Mouse (Mus musculus) kidney, postnatal 0 days (tissue): ENCODE data around the gene Ifit1bl1. TPM values are rescaled to one million over a fixed set of nuclear protein-coding genes. Genes with fewer than 3 reads are reported as not detected.
A peak's percentile ranks its signal among the peaks of the same experiment; 100 is the strongest.

Experiments used
- ATAC-seq: fragments of 200-750 bp; cut with Nextera tagmentation; replicated peaks from 2 replicates; pipeline ENCODE4 v1.8.0; 2017; ENCODE audit warnings: low read depth, moderate number of reproducible peaks, moderate TSS enrichment, moderate library complexity; ENCODE audit not compliant: low FRiP score
- DNase-seq: peaks from one replicate; pipeline ENCODE4 v3.0.0-alpha.2; 2016; ENCODE audit warnings: low spot score
- H3K27ac ChIP-seq: fragments of 300-500 bp; sonication (generic); 2 replicates; pipeline ENCODE4 v1.5.1; 2014; ENCODE audit warnings: mild to moderate bottlenecking
- H3K27me3 ChIP-seq: fragments of 300-500 bp; sonication (generic); 2 replicates; pipeline ENCODE4 v1.6.1; 2014; ENCODE audit warnings: low read length, mixed read lengths; ENCODE audit not compliant: insufficient read depth
- H3K36me3 ChIP-seq: fragments of 300-500 bp; sonication (generic); 2 replicates; pipeline ENCODE4 v1.6.1; 2014; ENCODE audit warnings: low read length, mixed read lengths; ENCODE audit not compliant: insufficient read depth
- H3K4me1 ChIP-seq: fragments of 300-500 bp; sonication (generic); replicated peaks from 2 replicates; pipeline ENCODE4 v1.6.1; 2014; ENCODE audit warnings: antibody characterized with exemption, low read length, mixed read lengths; ENCODE audit not compliant: insufficient read depth
- H3K4me2 ChIP-seq: fragments of 300-500 bp; sonication (generic); 2 replicates; pipeline ENCODE4 v1.6.1; 2014; ENCODE audit warnings: mild to moderate bottlenecking, low read length, moderate library complexity, mixed read lengths
- H3K4me3 ChIP-seq: fragments of 300-500 bp; sonication (generic); replicated peaks from 2 replicates; pipeline ENCODE4 v1.5.1; 2014; ENCODE audit warnings: low read depth, low read length
- H3K9ac ChIP-seq: fragments of 300-500 bp; sonication (generic); 2 replicates; pipeline ENCODE4 v1.6.1; 2014; ENCODE audit warnings: low read depth, low read length
- H3K9me3 ChIP-seq: fragments of 300-500 bp; sonication (generic); replicated peaks from 2 replicates; pipeline ENCODE4 v1.6.1; 2016; ENCODE audit warnings: low read length, inconsistent platforms, mixed read lengths
- CTCF ChIP-seq: IDR thresholded peaks from 2 replicates; pipeline ENCODE4 v1.5.1; 2016; ENCODE audit warnings: antibody characterized with exemption, low read depth, mild to moderate bottlenecking, moderate library complexity
- WGBS: fragments of 180-500 bp; shearing (Covaris S2); extraction: QIAGEN DNeasy Blood & Tissue Kit; methylation state at CpG from one replicate; pipeline ENCODE4 v1.1.7; 2014; 5-methylcytosine and 5-hydroxymethylcytosine counted together
- polyA plus RNA-seq: library from polyadenylated mRNA; unstranded; fragments of >200 nt; fragmentation: Nextera tagmentation; extraction: Ambion mirVana; gene quantifications from 2 replicates; pipeline ENCODE4 v1.2.1, GENCODE M21; 2015

The Ifit1bl1 gene
- polyA plus RNA-seq, 1 experiment from 2014 or later = 1.7 TPM

GRCm38 (mm10) chr19:34573650-34574049 lies 28.1 kb downstream of the Ifit1bl1 start:
- DNase-seq (no peak), ATAC-seq (no peak)
- 93% methylated on average over 5 of the region's 5 CpGs for WGBS
- no peak for TF ChIP-seq CTCF
- no peaks in the 10 kb centered on the region for H3K36me3 ChIP-seq
- no peak overlapping the region for H3K27ac ChIP-seq
- H3K9me3 ChIP-seq = no peaks in the 10 kb centered on the region
- no peak overlapping the region for H3K9ac ChIP-seq
- no peaks in the 10 kb centered on the region for H3K27me3 ChIP-seq
- H3K4me3 ChIP-seq = no peak overlapping the region
- no peaks in the 10 kb centered on the region for H3K4me1 ChIP-seq
- H3K4me2 ChIP-seq = no peak overlapping the region

DNA sequence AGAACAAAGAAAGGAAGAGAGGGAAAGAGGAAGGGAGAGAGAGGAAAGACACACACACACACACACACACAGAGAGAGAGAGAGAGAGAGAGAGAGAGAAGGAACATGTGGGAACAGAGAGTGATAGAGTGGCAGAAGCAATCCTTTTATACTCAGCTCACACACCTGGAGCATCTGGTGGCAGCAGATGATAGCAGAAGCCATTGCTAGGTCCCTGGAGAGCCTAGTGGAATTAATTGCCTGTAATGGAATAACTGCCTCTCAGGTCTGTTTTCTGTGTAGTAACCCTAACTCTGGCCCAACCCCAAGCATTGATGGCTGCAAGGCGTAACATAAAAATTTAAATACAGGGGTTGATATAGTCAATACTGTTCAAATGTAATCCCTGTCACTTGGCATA lies 30.7 kb downstream of the Ifit1bl1 start:
- ATAC-seq = no peak
- Histone ChIP-seq H3K27ac (no peak overlapping the region), H3K4me1 (no peaks in the 10 kb centered on the region), H3K27me3 (no peaks in the 10 kb centered on the region), H3K36me3 (no peaks in the 10 kb centered on the region), H3K9ac (no peak overlapping the region), H3K4me2 (no peak overlapping the region), H3K9me3 (no peaks in the 10 kb centered on the region), H3K4me3 (no peak overlapping the region)
- no peak for TF ChIP-seq CTCF
- DNase-seq = no peak
- 91% methylated on average over 1 of the region's 1 CpGs for WGBS

DNA sequence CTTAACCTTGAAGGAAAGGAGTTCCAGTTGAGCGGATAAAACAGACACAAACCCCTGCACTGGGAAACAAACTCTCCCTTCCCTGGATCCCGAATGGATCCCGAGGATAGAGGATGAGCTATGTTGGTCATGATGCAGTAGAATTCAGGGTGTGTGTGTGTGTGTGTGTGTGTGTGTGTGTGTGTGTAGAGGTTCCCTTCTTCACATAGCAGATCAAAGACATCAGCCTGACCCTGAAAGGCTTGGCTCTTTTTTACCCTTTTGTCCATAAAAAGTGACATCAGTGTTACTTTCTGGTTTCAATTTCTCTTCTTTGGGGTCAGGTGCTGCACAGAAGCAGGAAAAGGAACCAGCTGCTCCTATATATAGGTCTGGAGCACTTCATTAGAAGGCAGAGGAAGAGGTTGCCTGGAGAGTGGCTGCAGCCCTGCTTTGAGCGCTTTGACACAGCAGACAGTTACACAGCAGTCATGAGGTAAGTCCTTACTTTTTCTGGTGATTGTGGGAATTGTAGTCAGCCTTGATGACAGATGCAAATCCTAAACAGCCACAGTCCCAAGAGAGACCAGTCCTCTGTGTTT lies 31.8 kb downstream of the Ifit1bl1 start:
- DNase-seq = peak; percentile 60
- no peaks in the 10 kb centered on the region for H3K36me3 ChIP-seq
- WGBS = 29% methylated on average over 4 of the region's 4 CpGs
- no peaks in the 10 kb centered on the region for H3K9me3 ChIP-seq
- H3K4me3 ChIP-seq = no peak overlapping the region
- peak; percentile 75; the same call in 1 of the 2 replicates for ATAC-seq
- no peaks in the 10 kb centered on the region for H3K27me3 ChIP-seq
- no peak for TF ChIP-seq CTCF
- H3K9ac ChIP-seq = no peak overlapping the region
- H3K4me2 ChIP-seq = peak overlapping the region; percentile 15; the same call in 1 of the 2 replicates
- peak overlapping the region; percentile 14; the same call in 1 of the 2 replicates for H3K27ac ChIP-seq
- no peaks in the 10 kb centered on the region for H3K4me1 ChIP-seq

DNA sequence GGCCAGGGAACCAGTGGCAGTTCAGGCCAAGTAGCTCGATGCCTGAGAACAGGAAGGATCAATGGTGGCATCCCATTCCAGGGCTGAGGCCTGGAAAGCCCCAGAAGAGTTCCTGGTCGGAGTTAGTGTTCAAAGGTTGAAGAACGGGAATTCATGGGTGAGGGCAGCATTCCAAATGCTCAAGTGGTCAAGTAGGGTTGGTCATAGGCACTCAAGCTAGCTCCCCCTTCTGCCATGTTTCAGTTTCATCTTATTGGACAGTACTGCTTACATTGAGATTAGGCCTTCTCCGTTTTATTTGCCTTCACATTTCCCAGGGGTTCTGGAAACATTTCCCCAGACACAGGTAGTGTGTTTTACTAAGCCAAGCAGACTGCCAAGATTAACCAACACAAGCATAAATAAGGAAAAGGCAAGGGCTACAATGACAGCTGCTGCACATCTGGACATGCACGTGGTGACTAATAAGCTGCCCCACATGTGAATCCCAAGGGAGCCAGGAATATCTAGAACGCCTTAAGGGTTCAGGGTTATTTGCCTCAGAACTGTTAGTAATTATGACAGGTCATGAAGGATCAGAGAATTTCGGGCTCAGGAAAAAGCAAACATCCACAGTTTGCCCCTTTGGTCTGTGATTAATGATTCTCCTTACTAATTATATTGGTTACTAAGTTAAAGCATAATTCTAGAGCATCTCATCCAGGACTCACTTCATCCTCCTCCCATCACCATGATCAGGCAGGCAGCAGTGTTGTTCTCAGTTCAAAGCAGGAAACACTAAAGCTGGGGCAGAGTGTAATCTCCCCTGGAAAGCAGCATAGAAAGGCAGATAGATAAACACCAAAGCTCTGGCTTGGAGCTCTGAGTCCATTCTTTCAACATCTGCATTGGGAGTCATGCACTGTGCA lies 32.5 kb downstream of the Ifit1bl1 start:
- no peak overlapping the region for H3K9ac ChIP-seq
- peak overlapping the region; percentile 14; the same call in 1 of the 2 replicates for H3K27ac ChIP-seq
- no peaks in the 10 kb centered on the region for H3K4me1 ChIP-seq
- no peaks in the 10 kb centered on the region for H3K27me3 ChIP-seq
- 53% methylated on average over 7 of the region's 7 CpGs for WGBS
- no peak; the same call in none of the 2 replicates for ATAC-seq
- H3K36me3 ChIP-seq = no peaks in the 10 kb centered on the region
- H3K9me3 ChIP-seq = no peaks in the 10 kb centered on the region
- H3K4me2 ChIP-seq = 0 out of 2 replicates have a peak overlapping the region, but pooled peaks have one; percentile 2
- no peak overlapping the region for H3K4me3 ChIP-seq
- TF ChIP-seq CTCF = no peak
- peak; percentile 53 for DNase-seq

GRCm38 (mm10) chr19:34566178-34566784 lies 35.5 kb downstream of the Ifit1bl1 start:
- no peaks in the 10 kb centered on the region for H3K9me3 ChIP-seq
- no peak overlapping the region for H3K4me2 ChIP-seq
- H3K9ac ChIP-seq = no peak overlapping the region
- ATAC-seq = no peak
- H3K27me3 ChIP-seq = no peaks in the 10 kb centered on the region
- 53% methylated on average over 1 of the region's 1 CpGs for WGBS
- TF ChIP-seq CTCF = no peak
- no peak overlapping the region for H3K27ac ChIP-seq
- H3K4me1 ChIP-seq = no peaks in the 10 kb centered on the region
- peak; percentile 44 for DNase-seq
- H3K36me3 ChIP-seq = no peaks in the 10 kb centered on the region
- no peak overlapping the region for H3K4me3 ChIP-seq

GRCm38 (mm10) chr19:34562556-34562955 lies 39.2 kb downstream of the Ifit1bl1 start:
- ATAC-seq (no peak), DNase-seq (no peak)
- Histone ChIP-seq H3K4me2 (no peak overlapping the region), H3K9ac (no peak overlapping the region), H3K4me1 (no peaks in the 10 kb centered on the region), H3K36me3 (no peaks in the 10 kb centered on the region), H3K27ac (no peak overlapping the region), H3K4me3 (no peak overlapping the region), H3K9me3 (no peaks in the 10 kb centered on the region), H3K27me3 (no peaks in the 10 kb centered on the region)
- TF ChIP-seq CTCF = no peak
